Mouse (Mus musculus): ENCODE results near the gene Trip10. TPM values are rescaled to one million over a fixed set of nuclear protein-coding genes. Genes with fewer than 3 reads are reported as not detected.

Gene Trip10
- polyA plus RNA-seq (2015; fragmentation: Nextera tagmentation; extraction: Ambion mirVana) = 10.1 and 11.6 TPM in 2 replicates

DNA sequence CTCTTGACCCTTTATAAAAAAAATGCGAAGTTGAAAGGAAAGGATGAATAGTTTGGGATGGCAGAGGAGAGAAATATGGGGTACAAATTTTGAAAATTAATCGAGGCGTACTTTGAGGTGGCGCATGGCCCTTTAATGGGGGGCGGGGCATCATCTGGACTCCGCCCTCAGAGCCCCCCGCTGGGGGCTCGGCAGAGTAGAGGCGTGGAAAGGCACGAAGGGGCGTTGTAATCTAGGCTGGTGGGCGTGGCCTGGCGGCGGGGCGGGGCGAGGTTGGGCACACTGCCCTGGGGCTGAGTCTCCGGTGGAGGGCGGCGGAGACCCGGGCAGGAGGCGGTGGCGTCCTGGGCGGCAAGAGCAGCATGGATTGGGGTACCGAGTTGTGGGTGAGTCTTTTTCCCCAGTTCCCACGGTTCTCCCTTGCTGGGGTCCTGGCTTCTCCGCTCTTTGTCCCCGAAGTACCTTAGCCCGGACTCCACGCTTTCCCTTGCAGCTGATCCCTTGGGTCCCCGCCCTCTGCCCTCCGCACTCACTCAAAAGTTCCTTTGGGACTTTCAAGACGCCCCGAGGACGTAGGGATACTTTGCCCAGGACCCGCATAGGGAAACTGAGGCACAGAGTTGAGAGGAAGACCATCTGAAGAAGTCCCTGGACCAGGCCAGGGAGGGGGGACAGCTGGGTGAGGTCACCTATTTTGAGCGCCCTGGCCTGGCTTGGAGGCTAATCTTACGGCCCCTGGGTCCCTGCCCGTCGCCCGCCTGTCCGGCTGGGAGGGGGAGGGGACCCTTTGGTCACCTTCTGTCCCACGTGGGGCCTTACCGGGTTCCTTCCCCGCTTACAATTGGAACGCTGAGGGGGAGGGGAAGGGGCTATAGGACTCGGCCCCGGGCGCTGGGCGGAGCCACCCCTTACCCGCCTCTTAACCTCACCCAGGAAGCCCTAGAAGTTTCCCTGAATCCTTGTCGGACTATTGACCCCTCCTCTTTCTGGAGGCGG lies at the start of gene Trip10:
Gene Trip10 (plus strand): TSS at position 270 of the 996 bp plus-strand sequence.
- Histone ChIP-seq H3K9me3 (ENCODE audit: control insufficient read depth, low read length) (no peaks in the 10 kb centered on the region), H3K4me2 (ENCODE audit: low read length) (peak within 1 kb of the TSS; percentile 93), H3K27ac (ENCODE audit: low read depth, low read length) (peak within 1 kb of the TSS; percentile 84), H3K36me3 (ENCODE audit: control insufficient read depth, insufficient read depth, low read length) (peaks cover 2% of the 10 kb centered on the region; the same call in 1 of the 2 replicates), H3K9ac (ENCODE audit: low read depth, low read length) (peak within 1 kb of the TSS; percentile 64), H3K4me3 (ENCODE audit: low read length) (peak within 1 kb of the TSS; percentile 63), H3K4me1 (ENCODE audit: control insufficient read depth, insufficient read depth, low read depth, low read length) (peaks cover 29% of the 10 kb centered on the region), H3K27me3 (replicated peaks; ENCODE audit: control insufficient read depth, insufficient read depth, low read length) (0 out of 2 replicates have a peak, but pooled peaks cover 2% of the 10 kb centered on the region)
- WGBS = under 1% methylated on average over 43 of the region's 52 CpGs
- no peak; the same call in 1 of the 2 replicates for ATAC-seq

DNA sequence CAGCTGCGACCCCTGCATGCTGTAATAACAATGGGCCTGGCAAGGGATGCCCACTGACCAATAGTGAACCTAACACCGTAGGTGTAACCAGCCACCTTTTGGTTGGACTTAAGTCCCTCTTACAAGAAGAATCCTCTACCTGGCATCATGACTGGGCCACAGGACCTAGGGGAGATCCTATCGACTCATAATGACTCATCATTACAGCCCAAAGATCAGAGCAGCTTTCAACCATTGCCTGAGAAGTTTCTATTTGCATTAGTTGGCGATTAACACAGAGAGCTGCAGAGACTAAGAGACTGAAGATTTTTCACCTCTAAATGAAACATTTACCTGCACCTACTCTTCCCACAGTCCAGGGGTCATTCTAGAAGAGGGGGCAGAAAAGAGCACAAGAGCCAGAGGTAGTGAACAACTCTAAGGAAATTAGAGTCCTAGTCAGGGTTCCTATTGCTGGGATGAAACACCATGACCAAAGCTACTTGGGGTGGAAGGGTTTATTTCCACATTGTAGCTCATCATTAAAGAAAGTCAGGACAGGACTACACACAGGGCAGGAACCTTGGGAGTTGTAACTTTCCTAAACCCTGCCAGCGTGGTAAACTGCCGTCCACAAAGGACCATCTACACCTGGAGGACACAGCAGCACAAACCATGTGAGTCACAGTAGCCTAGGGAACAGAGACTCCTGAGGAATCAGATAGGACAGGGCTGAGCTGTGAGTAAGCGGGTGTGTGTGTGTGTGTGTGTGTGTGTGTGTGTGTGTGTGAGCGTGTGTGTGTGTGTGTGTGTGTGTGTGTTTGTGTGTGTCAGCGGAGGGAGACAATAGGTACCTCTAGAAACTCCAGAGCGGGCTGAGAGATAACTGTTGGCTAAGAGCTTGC lies 47.2 kb upstream of the Trip10 start:
- no peak for ATAC-seq
- Histone ChIP-seq H3K4me2 (ENCODE audit: low read length) (no peak overlapping the region), H3K36me3 (ENCODE audit: control insufficient read depth, insufficient read depth, low read length) (no peaks in the 10 kb centered on the region), H3K4me3 (ENCODE audit: low read length) (no peak overlapping the region), H3K27me3 (replicated peaks; ENCODE audit: control insufficient read depth, insufficient read depth, low read length) (no peaks in the 10 kb centered on the region), H3K27ac (ENCODE audit: low read depth, low read length) (no peak overlapping the region), H3K9me3 (ENCODE audit: control insufficient read depth, low read length) (no peaks in the 10 kb centered on the region), H3K4me1 (ENCODE audit: control insufficient read depth, insufficient read depth, low read depth, low read length) (no peaks in the 10 kb centered on the region), H3K9ac (ENCODE audit: low read depth, low read length) (no peak overlapping the region)
- WGBS = 86% methylated on average over 10 of the region's 10 CpGs

DNA sequence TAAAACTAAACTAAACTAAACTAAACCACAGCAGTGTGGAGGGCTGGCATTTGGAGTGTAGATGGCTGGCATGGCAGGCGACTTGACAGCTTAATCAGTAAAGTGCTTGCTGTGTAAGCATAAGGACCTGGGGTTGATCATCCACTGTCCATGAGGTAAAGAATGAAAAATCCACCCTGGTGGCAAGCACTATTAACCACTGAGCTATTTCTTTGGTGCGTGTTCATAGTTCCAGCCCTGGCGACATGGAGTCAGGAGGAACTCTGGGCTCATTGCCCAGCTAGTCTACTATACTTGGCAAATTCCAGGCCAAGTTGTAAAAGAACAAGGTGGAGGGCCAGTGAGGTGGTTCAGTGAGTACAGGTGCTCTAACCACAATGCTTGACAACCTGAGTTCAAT lies 41.3 kb upstream of the Trip10 start:
- H3K27me3 ChIP-seq (replicated peaks; ENCODE audit: control insufficient read depth, insufficient read depth, low read length) = no peaks in the 10 kb centered on the region
- no peak overlapping the region for H3K4me2 ChIP-seq (ENCODE audit: low read length)
- H3K27ac ChIP-seq (ENCODE audit: low read depth, low read length) = no peak overlapping the region
- H3K4me3 ChIP-seq (ENCODE audit: low read length) = no peak overlapping the region
- no peaks in the 10 kb centered on the region for H3K36me3 ChIP-seq (ENCODE audit: control insufficient read depth, insufficient read depth, low read length)
- H3K9ac ChIP-seq (ENCODE audit: low read depth, low read length) = no peak overlapping the region
- 82% methylated on average over 3 of the region's 3 CpGs for WGBS
- no peak for ATAC-seq
- no peaks in the 10 kb centered on the region for H3K4me1 ChIP-seq (ENCODE audit: control insufficient read depth, insufficient read depth, low read depth, low read length)
- no peaks in the 10 kb centered on the region for H3K9me3 ChIP-seq (ENCODE audit: control insufficient read depth, low read length)

DNA sequence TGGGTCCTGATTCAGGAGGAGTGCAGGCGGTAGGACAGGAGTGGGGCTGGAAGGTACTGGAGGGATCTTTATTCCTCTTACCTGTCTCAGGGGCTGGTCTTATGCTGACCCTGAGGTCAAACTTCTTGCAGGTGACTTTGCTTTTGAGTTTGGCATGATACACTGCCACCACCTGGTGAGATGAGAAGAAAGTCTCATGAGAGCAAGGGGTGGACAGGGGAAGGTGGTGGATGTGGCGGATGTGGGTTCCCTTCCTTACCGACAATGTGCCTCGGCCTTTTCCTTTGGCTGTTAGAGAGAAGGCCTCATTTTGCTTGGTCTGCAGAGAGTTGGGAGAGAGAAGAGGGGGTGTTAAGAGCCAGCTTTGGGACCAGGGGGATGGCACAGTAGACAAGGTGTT lies 39.9 kb upstream of the Trip10 start:
- no peak for ATAC-seq
- Histone ChIP-seq H3K36me3 (ENCODE audit: control insufficient read depth, insufficient read depth, low read length) (no peaks in the 10 kb centered on the region), H3K9ac (ENCODE audit: low read depth, low read length) (no peak overlapping the region), H3K27ac (ENCODE audit: low read depth, low read length) (no peak overlapping the region), H3K4me1 (ENCODE audit: control insufficient read depth, insufficient read depth, low read depth, low read length) (no peaks in the 10 kb centered on the region), H3K4me3 (ENCODE audit: low read length) (no peak overlapping the region), H3K9me3 (ENCODE audit: control insufficient read depth, low read length) (no peaks in the 10 kb centered on the region), H3K27me3 (replicated peaks; ENCODE audit: control insufficient read depth, insufficient read depth, low read length) (no peaks in the 10 kb centered on the region), H3K4me2 (ENCODE audit: low read length) (no peak overlapping the region)
- 83% methylated on average over 4 of the region's 4 CpGs for WGBS

DNA sequence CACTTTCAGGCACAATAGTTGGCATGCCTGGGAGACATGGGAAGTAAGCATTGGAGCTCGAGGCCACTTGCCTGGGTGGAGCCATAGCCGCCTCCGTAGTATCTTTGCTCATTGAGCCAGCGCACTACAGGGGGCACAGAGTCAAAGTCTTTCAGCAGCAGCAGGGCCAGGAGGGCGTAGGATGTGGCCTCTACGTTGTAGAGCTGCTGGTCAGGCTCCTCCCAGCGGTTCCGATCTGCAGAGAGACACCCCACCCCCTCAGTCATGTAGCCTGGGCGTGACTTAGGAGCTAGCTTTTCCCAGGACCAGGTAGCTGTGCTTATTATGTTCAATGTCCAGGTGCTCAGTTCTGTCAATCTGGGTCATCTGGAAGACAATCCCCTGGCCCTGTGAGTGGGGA lies 37.8 kb upstream of the Trip10 start:
- WGBS = 61% methylated on average over 9 of the region's 9 CpGs

DNA sequence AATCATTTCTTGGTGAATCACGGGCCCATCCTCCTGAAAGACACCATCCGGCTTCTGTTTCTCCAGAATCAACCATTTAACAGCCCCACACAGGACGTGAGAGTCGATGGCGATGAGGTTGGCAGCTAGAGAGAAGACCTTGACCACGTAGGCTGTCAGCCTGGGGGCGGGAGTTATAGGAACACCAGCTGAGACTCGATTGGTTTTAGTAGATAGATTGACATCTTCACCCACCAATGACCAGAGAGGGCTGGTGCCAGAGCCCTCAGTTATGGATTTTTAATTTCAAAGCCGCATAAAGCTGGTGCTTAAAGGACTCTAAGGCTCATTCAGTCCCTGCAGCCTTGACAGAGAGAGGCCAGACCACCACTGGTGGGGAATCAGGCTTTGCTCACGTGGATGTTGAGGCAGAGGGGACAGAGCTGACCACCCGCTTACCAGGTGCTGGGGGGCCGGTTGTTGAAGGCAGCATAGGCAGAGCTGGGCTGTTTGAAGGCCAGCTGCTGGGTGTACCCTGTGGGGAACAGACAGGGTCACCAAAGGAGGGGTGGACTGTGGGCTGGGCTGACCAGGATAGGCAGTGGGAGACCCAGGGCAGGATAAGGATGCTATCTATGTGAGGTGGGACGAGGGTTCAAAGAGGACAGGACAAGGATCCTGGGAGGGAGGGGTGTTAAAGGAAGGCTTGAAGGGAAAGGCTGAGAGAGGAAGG lies 34.4 kb upstream of the Trip10 start:
- Histone ChIP-seq H3K9ac (ENCODE audit: low read depth, low read length) (0 out of 2 replicates have a peak overlapping the region, but pooled peaks have one; percentile 15), H3K4me2 (ENCODE audit: low read length) (peak overlapping the region; percentile 43), H3K4me3 (ENCODE audit: low read length) (peak overlapping the region; percentile 4; the same call in 1 of the 2 replicates), H3K27me3 (replicated peaks; ENCODE audit: control insufficient read depth, insufficient read depth, low read length) (no peaks in the 10 kb centered on the region), H3K9me3 (ENCODE audit: control insufficient read depth, low read length) (no peaks in the 10 kb centered on the region), H3K4me1 (ENCODE audit: control insufficient read depth, insufficient read depth, low read depth, low read length) (no peaks in the 10 kb centered on the region; the same call in 1 of the 2 replicates), H3K36me3 (ENCODE audit: control insufficient read depth, insufficient read depth, low read length) (no peaks in the 10 kb centered on the region), H3K27ac (ENCODE audit: low read depth, low read length) (no peak overlapping the region)
- 41% methylated on average over 13 of the region's 13 CpGs for WGBS
- peak; percentile 94 for ATAC-seq

More for the DNA sequence above, 37.8 kb upstream of the Trip10 start:
- no peaks in the 10 kb centered on the region for H3K27me3 ChIP-seq (replicated peaks; ENCODE audit: control insufficient read depth, insufficient read depth, low read length)
- no peaks in the 10 kb centered on the region for H3K36me3 ChIP-seq (ENCODE audit: control insufficient read depth, insufficient read depth, low read length)
- no peak overlapping the region for H3K4me2 ChIP-seq (ENCODE audit: low read length)
- no peak overlapping the region for H3K9ac ChIP-seq (ENCODE audit: low read depth, low read length)
- ATAC-seq = no peak
- no peak overlapping the region for H3K4me3 ChIP-seq (ENCODE audit: low read length)
- no peaks in the 10 kb centered on the region for H3K9me3 ChIP-seq (ENCODE audit: control insufficient read depth, low read length)
- H3K27ac ChIP-seq (ENCODE audit: low read depth, low read length) = no peak overlapping the region
- H3K4me1 ChIP-seq (ENCODE audit: control insufficient read depth, insufficient read depth, low read depth, low read length) = no peaks in the 10 kb centered on the region

DNA sequence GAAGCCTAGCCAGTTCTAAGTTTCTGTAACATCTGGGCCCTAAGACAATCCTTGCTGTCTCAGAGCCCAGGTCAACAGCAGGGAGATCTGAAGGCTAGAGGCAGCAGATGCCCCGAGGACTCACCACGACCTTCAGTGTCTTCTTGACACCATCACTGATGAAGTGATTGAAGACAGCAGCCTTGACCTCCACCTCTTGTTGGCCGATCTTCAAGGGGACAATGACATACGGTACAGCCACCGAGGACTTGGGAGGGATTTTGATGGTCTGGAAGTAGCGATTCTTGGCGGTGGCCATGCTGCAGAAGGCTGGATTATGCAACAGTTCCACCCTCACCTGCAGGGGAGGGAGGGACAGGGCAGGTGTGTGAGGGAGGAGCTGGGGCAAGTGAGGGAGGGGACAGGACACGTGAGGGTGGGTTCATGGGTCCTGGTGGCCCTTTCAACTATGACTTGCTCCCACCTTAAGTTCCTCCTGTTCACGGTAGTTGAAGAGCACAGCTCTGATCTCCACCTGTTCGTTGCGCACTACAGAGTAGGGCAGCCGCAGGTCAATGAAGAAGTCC lies 30.8 kb upstream of the Trip10 start:
- H3K9me3 ChIP-seq (ENCODE audit: control insufficient read depth, low read length) = no peaks in the 10 kb centered on the region
- no peak overlapping the region for H3K4me3 ChIP-seq (ENCODE audit: low read length)
- H3K36me3 ChIP-seq (ENCODE audit: control insufficient read depth, insufficient read depth, low read length) = no peaks in the 10 kb centered on the region
- no peaks in the 10 kb centered on the region for H3K27me3 ChIP-seq (replicated peaks; ENCODE audit: control insufficient read depth, insufficient read depth, low read length)
- 78% methylated on average over 12 of the region's 12 CpGs for WGBS
- H3K4me2 ChIP-seq (ENCODE audit: low read length) = no peak overlapping the region
- no peaks in the 10 kb centered on the region; the same call in 1 of the 2 replicates for H3K4me1 ChIP-seq (ENCODE audit: control insufficient read depth, insufficient read depth, low read depth, low read length)
- H3K9ac ChIP-seq (ENCODE audit: low read depth, low read length) = no peak overlapping the region
- no peak for ATAC-seq
- H3K27ac ChIP-seq (ENCODE audit: low read depth, low read length) = no peak overlapping the region

DNA sequence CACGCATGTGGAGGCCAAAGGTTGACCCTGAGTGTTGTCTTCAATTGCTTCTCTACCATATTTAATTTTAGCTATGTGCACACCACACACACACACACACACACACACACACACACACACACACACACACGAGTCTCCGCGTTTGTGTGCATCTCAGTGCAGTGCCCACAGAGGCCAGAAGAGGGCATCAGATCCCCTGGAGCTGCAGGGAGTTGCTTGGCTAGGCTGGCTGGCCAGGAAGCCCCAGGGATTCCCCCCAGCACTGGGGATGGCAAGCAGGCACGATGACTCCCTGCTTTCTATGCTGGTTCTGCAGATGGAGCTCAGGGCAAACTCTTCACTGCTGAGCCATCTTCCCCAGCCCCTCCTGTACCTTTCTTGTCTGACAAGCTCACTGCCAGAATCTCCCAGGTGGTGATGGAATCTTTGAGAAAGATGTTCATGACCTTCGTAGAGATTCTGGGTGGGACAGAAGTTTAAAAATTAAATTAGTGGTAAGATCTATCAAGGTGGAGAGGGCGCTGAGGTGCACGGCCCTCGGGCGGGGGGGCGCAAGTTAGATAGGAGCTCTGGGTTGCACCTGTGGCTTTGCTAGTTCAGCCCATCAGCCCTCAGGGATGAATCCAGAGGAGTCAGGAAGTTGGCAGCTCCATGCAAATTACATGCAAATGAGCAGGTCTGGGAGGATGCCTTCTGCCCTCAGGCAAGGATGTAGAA lies 29.9 kb upstream of the Trip10 start:
- H3K4me1 ChIP-seq (ENCODE audit: control insufficient read depth, insufficient read depth, low read depth, low read length) = no peaks in the 10 kb centered on the region; the same call in 1 of the 2 replicates
- H3K27me3 ChIP-seq (replicated peaks; ENCODE audit: control insufficient read depth, insufficient read depth, low read length) = no peaks in the 10 kb centered on the region
- no peak overlapping the region for H3K9ac ChIP-seq (ENCODE audit: low read depth, low read length)
- H3K4me2 ChIP-seq (ENCODE audit: low read length) = no peak overlapping the region
- no peak overlapping the region for H3K4me3 ChIP-seq (ENCODE audit: low read length)
- H3K27ac ChIP-seq (ENCODE audit: low read depth, low read length) = no peak overlapping the region
- ATAC-seq = no peak
- H3K9me3 ChIP-seq (ENCODE audit: control insufficient read depth, low read length) = no peaks in the 10 kb centered on the region
- 23% methylated on average over 11 of the region's 11 CpGs for WGBS
- no peaks in the 10 kb centered on the region for H3K36me3 ChIP-seq (ENCODE audit: control insufficient read depth, insufficient read depth, low read length)
